Mouse (Mus musculus) heart, postnatal 0 days (tissue): ENCODE measurements at regions not wholly inside any gene's neighbourhood (a gene's known extent, or its start where the extent isn't known, plus 50 kb on each side); places are given as distances from the start of the nearest gene placed in this dataset.

Source experiments
- ATAC-seq: fragments of 200-750 bp; cut with Nextera tagmentation; 2 replicates; pipeline ENCODE4 v1.8.0; 2017; ENCODE audit warnings: low read depth, moderate number of reproducible peaks, moderate library complexity; ENCODE audit not compliant: insufficient read depth
- DNase-seq: peaks from one replicate; pipeline ENCODE4 v3.0.0-alpha.2; 2016; ENCODE audit warnings: low spot score
- H3K27ac ChIP-seq: fragments of 300-500 bp; sonication (generic); 2 replicates; pipeline ENCODE4 v1.5.1; 2014; ENCODE audit warnings: low read depth, mild to moderate bottlenecking
- H3K27me3 ChIP-seq: fragments of 300-500 bp; sonication (generic); 2 replicates; pipeline ENCODE4 v1.6.1; 2014; ENCODE audit warnings: low read length, mixed read lengths; ENCODE audit not compliant: control insufficient read depth, insufficient read depth
- H3K36me3 ChIP-seq: fragments of 300-500 bp; sonication (generic); replicated peaks from 2 replicates; pipeline ENCODE4 v1.6.1; 2014; ENCODE audit warnings: low read length, mixed read lengths; ENCODE audit not compliant: control insufficient read depth, insufficient read depth
- H3K4me1 ChIP-seq: fragments of 300-500 bp; sonication (generic); 2 replicates; pipeline ENCODE4 v1.6.1; 2014; ENCODE audit warnings: antibody characterized with exemption; ENCODE audit not compliant: control insufficient read depth, insufficient read depth
- H3K4me2 ChIP-seq: fragments of 300-500 bp; sonication (generic); 2 replicates; pipeline ENCODE4 v1.6.1; 2014; ENCODE audit warnings: low read depth, mild to moderate bottlenecking, low read length, moderate library complexity
- H3K4me3 ChIP-seq: fragments of 300-500 bp; sonication (generic); 2 replicates; pipeline ENCODE4 v1.5.1; 2014; ENCODE audit warnings: low read depth, low read length
- H3K9ac ChIP-seq: fragments of 300-500 bp; sonication (generic); replicated peaks from 2 replicates; pipeline ENCODE4 v1.6.1; 2014; ENCODE audit warnings: low read depth, low read length, mixed read lengths
- H3K9me3 ChIP-seq: fragments of 300-500 bp; sonication (generic); replicated peaks from 2 replicates; pipeline ENCODE4 v1.6.1; 2016; ENCODE audit warnings: low read length; ENCODE audit not compliant: control insufficient read depth
- CTCF ChIP-seq: IDR thresholded peaks from 2 replicates; pipeline ENCODE4 v1.5.1; 2016; ENCODE audit warnings: antibody characterized with exemption, control low read depth, low read depth
- EP300 ChIP-seq: IDR thresholded peaks from 2 replicates; pipeline ENCODE4 v1.6.1; 2016; ENCODE audit warnings: antibody characterized with exemption, low read depth
- WGBS: fragments of 180-500 bp; shearing (Covaris S2); extraction: QIAGEN DNeasy Blood & Tissue Kit; methylation state at CpG from one replicate; pipeline ENCODE4 v1.1.7; 2014; 5-methylcytosine and 5-hydroxymethylcytosine counted together

- Histone ChIP-seq H3K4me3 (no peak overlapping the region), H3K36me3 (no peaks in the 10 kb centered on the region), H3K27me3 (no peaks in the 10 kb centered on the region), H3K4me1 (no peaks in the 10 kb centered on the region), H3K27ac (no peak overlapping the region), H3K9ac (no peak overlapping the region), H3K4me2 (no peak overlapping the region), H3K9me3 (no peaks in the 10 kb centered on the region)
- TF ChIP-seq CTCF (no peak), EP300 (no peak)
- WGBS, result 40% methylated on average over 7 of the region's 7 CpGs
- DNase-seq, result no peak
- no peak for ATAC-seq
Measured at GRCm38 (mm10) chr5:64662476-64662875, 140.7 kb upstream of the Klf3 start.

- WGBS, result 74% methylated on average over 1 of the region's 1 CpGs
- H3K9me3 ChIP-seq, result no peaks in the 10 kb centered on the region
- DNase-seq, result no peak
- H3K9ac ChIP-seq, result no peak overlapping the region
- no peak overlapping the region for H3K4me2 ChIP-seq
- H3K36me3 ChIP-seq, result no peaks in the 10 kb centered on the region
- H3K4me1 ChIP-seq, result no peaks in the 10 kb centered on the region
- no peak for ATAC-seq
- H3K4me3 ChIP-seq, result no peak overlapping the region
- no peak overlapping the region for H3K27ac ChIP-seq
- no peak for TF ChIP-seq EP300
- TF ChIP-seq CTCF, result no peak
- H3K27me3 ChIP-seq, result no peaks in the 10 kb centered on the region
Measured at GRCm38 (mm10) chr5:64663766-64664165, 139.4 kb upstream of the Klf3 start.

DNA sequence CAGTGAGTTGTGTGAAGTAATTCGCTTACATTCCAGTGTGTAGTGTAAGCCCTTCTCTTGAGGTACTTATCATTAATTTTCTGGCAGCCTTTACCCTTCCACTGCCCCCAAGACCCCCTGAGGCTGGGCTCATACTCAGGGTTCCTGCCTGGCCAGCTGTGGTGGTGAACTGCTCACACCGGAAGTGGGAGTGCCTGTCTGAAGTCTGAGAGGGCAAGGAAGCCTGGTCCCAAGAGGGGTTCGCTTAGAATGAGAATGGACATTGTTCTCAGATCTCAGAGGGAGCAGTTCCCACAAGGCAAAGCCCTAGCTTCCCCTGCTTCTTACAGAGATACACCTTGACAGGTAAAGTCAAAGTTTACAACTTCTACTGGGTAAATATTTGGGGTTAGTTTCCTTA, 138.1 kb upstream of the Klf3 start:
- H3K36me3 ChIP-seq, result no peaks in the 10 kb centered on the region
- ATAC-seq (no peak), DNase-seq (no peak)
- H3K4me1 ChIP-seq, result no peaks in the 10 kb centered on the region
- H3K27me3 ChIP-seq, result no peaks in the 10 kb centered on the region
- H3K9ac ChIP-seq, result no peak overlapping the region
- H3K4me3 ChIP-seq, result no peak overlapping the region
- H3K4me2 ChIP-seq, result no peak overlapping the region
- no peak for TF ChIP-seq CTCF
- TF ChIP-seq EP300, result no peak
- WGBS, result 56% methylated on average over 3 of the region's 3 CpGs
- no peak overlapping the region for H3K27ac ChIP-seq
- no peaks in the 10 kb centered on the region for H3K9me3 ChIP-seq

GRCm38 (mm10) chr5:64666256-64666655, 136.9 kb upstream of the Klf3 start:
- Histone ChIP-seq H3K27ac (no peak overlapping the region), H3K9me3 (no peaks in the 10 kb centered on the region), H3K4me1 (no peaks in the 10 kb centered on the region), H3K9ac (no peak overlapping the region), H3K4me3 (no peak overlapping the region), H3K4me2 (no peak overlapping the region), H3K27me3 (no peaks in the 10 kb centered on the region), H3K36me3 (no peaks in the 10 kb centered on the region)
- ATAC-seq (no peak), DNase-seq (no peak)
- WGBS, result 44% methylated on average over 3 of the region's 3 CpGs
- no peak for TF ChIP-seq CTCF
- no peak for TF ChIP-seq EP300

DNA sequence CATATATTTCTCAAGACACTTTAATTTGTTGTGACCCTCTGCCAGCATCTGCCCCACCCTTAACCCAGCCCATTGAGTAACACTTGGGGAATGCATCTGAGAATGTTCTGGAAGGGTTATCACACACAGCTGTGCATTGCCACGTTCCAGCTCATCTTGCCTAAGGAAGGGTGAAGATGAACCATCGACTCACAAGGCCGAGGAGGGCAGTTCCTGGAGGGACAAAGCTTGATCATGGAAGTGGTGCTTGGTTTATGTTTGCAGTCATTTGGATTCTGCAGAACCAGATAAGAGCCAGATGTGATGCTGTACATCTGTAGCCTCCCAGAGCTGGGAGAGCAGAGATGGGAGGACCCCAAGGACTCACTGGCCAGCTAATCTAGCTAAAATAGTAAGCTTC, 136.1 kb upstream of the Klf3 start:
- H3K9ac ChIP-seq, result no peak overlapping the region
- TF ChIP-seq EP300, result no peak
- no peak for TF ChIP-seq CTCF
- H3K4me1 ChIP-seq, result no peaks in the 10 kb centered on the region
- H3K27ac ChIP-seq, result no peak overlapping the region
- DNase-seq (no peak), ATAC-seq (no peak)
- no peak overlapping the region for H3K4me3 ChIP-seq
- no peaks in the 10 kb centered on the region for H3K9me3 ChIP-seq
- WGBS, result 65% methylated on average over 3 of the region's 3 CpGs
- no peak overlapping the region for H3K4me2 ChIP-seq
- no peaks in the 10 kb centered on the region for H3K27me3 ChIP-seq
- no peaks in the 10 kb centered on the region for H3K36me3 ChIP-seq

DNA sequence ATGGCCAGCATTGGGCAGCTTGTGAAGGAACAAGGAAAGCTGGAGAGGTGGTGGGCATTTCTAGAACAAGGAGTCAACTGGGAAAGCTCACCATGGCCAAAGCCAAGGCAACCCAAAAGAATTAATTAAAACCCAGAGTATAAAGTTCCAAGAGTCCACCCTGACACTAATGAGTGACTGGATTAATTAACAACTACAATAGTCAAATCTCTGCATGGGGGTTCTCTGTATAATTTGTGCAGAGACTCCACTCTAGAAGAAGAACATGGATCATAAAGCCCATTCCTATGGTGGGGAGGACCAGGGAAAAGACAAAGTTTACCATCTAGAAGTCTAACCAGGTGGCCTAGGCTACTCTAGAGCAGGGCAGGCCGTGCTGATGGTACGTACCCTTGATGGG, 129.3 kb upstream of the Klf3 start:
- DNase-seq (no peak), ATAC-seq (no peak)
- WGBS, result 87% methylated on average over 2 of the region's 2 CpGs
- no peaks in the 10 kb centered on the region for H3K36me3 ChIP-seq
- H3K27ac ChIP-seq, result no peak overlapping the region
- H3K4me3 ChIP-seq, result no peak overlapping the region
- no peaks in the 10 kb centered on the region for H3K4me1 ChIP-seq
- no peak overlapping the region for H3K9ac ChIP-seq
- no peak for TF ChIP-seq EP300
- TF ChIP-seq CTCF, result no peak
- H3K9me3 ChIP-seq, result no peaks in the 10 kb centered on the region
- no peaks in the 10 kb centered on the region for H3K27me3 ChIP-seq
- no peak overlapping the region for H3K4me2 ChIP-seq
